Comparison of ENCODE assay signal across 29 mouse cellular contexts in the genomic region with DNA sequence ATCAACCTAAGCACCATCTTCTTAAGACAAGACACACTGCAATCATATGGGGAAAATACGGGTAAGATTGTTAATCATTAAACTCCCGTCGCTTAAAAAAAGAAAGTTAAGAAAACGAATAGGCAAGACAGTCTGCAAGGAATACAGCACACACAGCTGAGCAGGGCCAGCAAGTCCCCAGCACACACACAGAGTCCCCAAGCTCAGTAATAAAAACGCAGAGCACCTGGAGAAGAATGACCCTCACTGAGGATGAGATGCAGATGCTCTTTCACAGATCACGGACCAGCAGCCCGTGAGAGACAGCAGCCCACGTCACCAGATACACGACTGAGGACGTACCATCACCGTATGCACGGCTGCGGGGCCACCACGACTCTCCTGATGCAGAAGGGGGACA. TPM values are rescaled to one million over a fixed set of nuclear protein-coding genes. Genes with fewer than 3 reads are reported as not detected.
A peak's percentile ranks its signal among the peaks of the same experiment; 100 is the strongest.
DNase-seq lines count a peak whose midpoint lies in the region; ATAC-seq and TF ChIP-seq lines count a peak whose summit lies in the region.
"Had no signal": no experiment of that assay in that cellular context is flagged by ENCODE, and none has a peak within 500 bp of the region (broad histone marks: within the 10 kb centered on the region; RNA-seq: fewer than 3 reads in every experiment).

No protein-coding gene starts in this region.

- peak overlapping the region; percentile 56; the same call in 1 of the 2 replicates for H3K27ac ChIP-seq in kidney, postnatal 0 days
- H3K27ac ChIP-seq in kidney, embryonic 14.5 days (ENCODE audit: low read depth, low read length), result no peak overlapping the region
- peak overlapping the region; percentile 55 for H3K27ac ChIP-seq in lung, embryonic 15.5 days
- no peak overlapping the region for H3K27ac ChIP-seq in stomach, embryonic 16.5 days (ENCODE audit: low read length)
- H3K27ac ChIP-seq in stomach, postnatal 0 days (replicated peaks), result no peak overlapping the region
- H3K27ac ChIP-seq: embryonic facial prominence, embryonic 10.5 days; embryonic facial prominence, embryonic 13.5 days; forebrain, embryonic 12.5 days; forebrain, embryonic 15.5 days; heart, embryonic 15.5 days; hindbrain, embryonic 10.5 days; hindbrain, embryonic 13.5 days had no signal

- H3K4me3 ChIP-seq in kidney, postnatal 0 days (replicated peaks; ENCODE audit: low read depth, low read length), result no peak overlapping the region
- H3K4me3 ChIP-seq in kidney, embryonic 14.5 days (ENCODE audit: low read length), result no peak overlapping the region
- H3K4me3 ChIP-seq in lung, embryonic 15.5 days, result no peak overlapping the region
- H3K4me3 ChIP-seq in stomach, embryonic 16.5 days (replicated peaks; ENCODE audit: low read length), result no peak overlapping the region
- no peak overlapping the region for H3K4me3 ChIP-seq in stomach, postnatal 0 days (ENCODE audit: low read depth, low read length)
- H3K4me3 ChIP-seq: embryonic facial prominence, embryonic 10.5 days; embryonic facial prominence, embryonic 13.5 days; erythroblast, embryonic 14.5 days; forebrain, embryonic 12.5 days; forebrain, embryonic 15.5 days; heart, embryonic 12.5 days; heart, embryonic 15.5 days; hindbrain, embryonic 10.5 days; hindbrain, embryonic 13.5 days had no signal

- TF ChIP-seq CTCF in kidney, postnatal 0 days (IDR thresholded peaks at IDR 0.05; ENCODE audit: low read depth), result no peak
- TF ChIP-seq CTCF in stomach, postnatal 0 days (IDR thresholded peaks at IDR 0.05; ENCODE audit: low read depth), result no peak

- H3K9me3 ChIP-seq in kidney, postnatal 0 days (replicated peaks; ENCODE audit: low read length), result no peaks in the 10 kb centered on the region
- H3K9me3 ChIP-seq in kidney, embryonic 14.5 days (ENCODE audit: control insufficient read depth, low read length), result no peaks in the 10 kb centered on the region
- no peaks in the 10 kb centered on the region for H3K9me3 ChIP-seq in lung, embryonic 15.5 days
- H3K9me3 ChIP-seq in stomach, embryonic 16.5 days (replicated peaks; ENCODE audit: control insufficient read depth, low read length), result no peaks in the 10 kb centered on the region
- no peaks in the 10 kb centered on the region for H3K9me3 ChIP-seq in stomach, postnatal 0 days (ENCODE audit: control insufficient read depth, low read length)
- H3K9me3 ChIP-seq: embryonic facial prominence, embryonic 10.5 days; embryonic facial prominence, embryonic 13.5 days; forebrain, embryonic 12.5 days; forebrain, embryonic 15.5 days; heart, embryonic 12.5 days; heart, embryonic 15.5 days; hindbrain, embryonic 10.5 days; hindbrain, embryonic 13.5 days had no signal

- H3K36me3 ChIP-seq in kidney, postnatal 0 days (ENCODE audit: insufficient read depth, low read length), result peaks cover 8% of the 10 kb centered on the region
- H3K36me3 ChIP-seq in kidney, embryonic 14.5 days (ENCODE audit: control insufficient read depth, insufficient read depth, low read length), result peaks cover 37% of the 10 kb centered on the region
- H3K36me3 ChIP-seq in lung, embryonic 15.5 days, result peaks cover 29% of the 10 kb centered on the region; the same call in 1 of the 2 replicates
- no peaks in the 10 kb centered on the region for H3K36me3 ChIP-seq in stomach, embryonic 16.5 days (ENCODE audit: control insufficient read depth, insufficient read depth, low read length)
- H3K36me3 ChIP-seq in stomach, postnatal 0 days (ENCODE audit: control insufficient read depth, insufficient read depth, low read length), result peaks cover 6% of the 10 kb centered on the region; the same call in 1 of the 2 replicates

- TF ChIP-seq EP300 in stomach, postnatal 0 days (optimal IDR thresholded peaks at IDR 0.05), result no peak

- DNase-seq in kidney, postnatal 0 days (ENCODE audit: low spot score), result no peak
- no peak for DNase-seq in lung, postnatal 10 days
- no peak for DNase-seq in stomach, postnatal 0 days (ENCODE audit: low spot score)
- DNase-seq in yolk sac, embryonic 10.5 days (ENCODE audit: low spot score), result peak; percentile 64
- DNase-seq in heart, adult 11 months, result no peak
- DNase-seq: adrenal gland, adult 8-10 months; adrenal gland, postnatal 25 days; cerebellum, adult 11-12 months; cerebellum, adult 8-10 months; cerebellum, postnatal 10 days; cerebellum, postnatal 36 days; embryo, embryonic 11 days; gastrocnemius, postnatal 10 days; gastrocnemius, postnatal 36 days; heart, postnatal 10 days; heart, postnatal 36 days had no signal

- no peak for ATAC-seq in kidney, postnatal 0 days (replicated peaks; ENCODE audit: low FRiP score, low read depth)
- ATAC-seq in kidney, embryonic 14.5 days (ENCODE audit: low FRiP score, low TSS enrichment), result no peak
- no peak for ATAC-seq in lung, embryonic 15.5 days (ENCODE audit: borderline replicate concordance, extremely low read depth, low FRiP score, low TSS enrichment)
- ATAC-seq in stomach, embryonic 16.5 days (ENCODE audit: insufficient read depth, low FRiP score), result no peak; the same call in 1 of the 2 replicates
- no peak for ATAC-seq in stomach, postnatal 0 days (ENCODE audit: low FRiP score, low TSS enrichment)
- ATAC-seq: activated CD4-positive, CD25-positive, alpha-beta regulatory T cell, adult 4 months; forebrain, embryonic 15.5 days had no signal

- no peaks in the 10 kb centered on the region for H3K27me3 ChIP-seq in kidney, postnatal 0 days (ENCODE audit: insufficient read depth, low read length)
- no peaks in the 10 kb centered on the region for H3K27me3 ChIP-seq in kidney, embryonic 14.5 days (ENCODE audit: control insufficient read depth, insufficient read depth, low read length)
- H3K27me3 ChIP-seq in lung, embryonic 15.5 days, result no peaks in the 10 kb centered on the region
- no peaks in the 10 kb centered on the region for H3K27me3 ChIP-seq in stomach, embryonic 16.5 days (ENCODE audit: control insufficient read depth, insufficient read depth, low read length)
- no peaks in the 10 kb centered on the region for H3K27me3 ChIP-seq in stomach, postnatal 0 days (ENCODE audit: control insufficient read depth, insufficient read depth, low read length)
- H3K27me3 ChIP-seq: embryonic facial prominence, embryonic 13.5 days; forebrain, embryonic 12.5 days; forebrain, embryonic 15.5 days; heart, embryonic 12.5 days; heart, embryonic 15.5 days; hindbrain, embryonic 13.5 days had no signal

- H3K4me2 ChIP-seq in kidney, postnatal 0 days (ENCODE audit: low read length), result no peak overlapping the region
- H3K4me2 ChIP-seq in kidney, embryonic 14.5 days (replicated peaks; ENCODE audit: low read depth, low read length), result no peak overlapping the region
- no peak overlapping the region for H3K4me2 ChIP-seq in lung, embryonic 15.5 days
- no peak overlapping the region for H3K4me2 ChIP-seq in stomach, embryonic 16.5 days (ENCODE audit: low read depth, low read length)
- no peak overlapping the region for H3K4me2 ChIP-seq in stomach, postnatal 0 days (replicated peaks; ENCODE audit: low read depth)
- H3K4me2 ChIP-seq: embryonic facial prominence, embryonic 13.5 days; forebrain, embryonic 12.5 days; forebrain, embryonic 15.5 days; heart, embryonic 12.5 days; heart, embryonic 15.5 days; hindbrain, embryonic 13.5 days had no signal

- H3K9ac ChIP-seq in kidney, postnatal 0 days (ENCODE audit: low read depth, low read length), result no peak overlapping the region
- H3K9ac ChIP-seq in kidney, embryonic 14.5 days (ENCODE audit: low read depth, low read length), result no peak overlapping the region
- H3K9ac ChIP-seq in lung, embryonic 15.5 days, result no peak overlapping the region
- H3K9ac ChIP-seq in stomach, embryonic 16.5 days (ENCODE audit: low read length), result peak overlapping the region; percentile 16; the same call in 1 of the 2 replicates
- no peak overlapping the region for H3K9ac ChIP-seq in stomach, postnatal 0 days (ENCODE audit: low read length)
- H3K9ac ChIP-seq: embryonic facial prominence, embryonic 13.5 days; forebrain, embryonic 12.5 days; forebrain, embryonic 15.5 days; heart, embryonic 12.5 days; heart, embryonic 15.5 days; hindbrain, embryonic 13.5 days had no signal

- 45% methylated on average over 14 of the region's 14 CpGs for WGBS in kidney, postnatal 0 days
- WGBS in kidney, embryonic 14.5 days, result 49% methylated on average over 14 of the region's 14 CpGs
- WGBS in lung, embryonic 15.5 days, result 27% methylated on average over 14 of the region's 14 CpGs
- 42% methylated on average over 14 of the region's 14 CpGs for WGBS in stomach, embryonic 16.5 days
- 35% methylated on average over 14 of the region's 14 CpGs for WGBS in stomach, postnatal 0 days

- H3K4me1 ChIP-seq in kidney, postnatal 0 days (replicated peaks; ENCODE audit: insufficient read depth, low read length), result peaks cover 3% of the 10 kb centered on the region; the same call in 1 of the 2 replicates
- H3K4me1 ChIP-seq in kidney, embryonic 14.5 days (ENCODE audit: control insufficient read depth, insufficient read depth, low read length), result peaks cover 12% of the 10 kb centered on the region; the same call in 1 of the 2 replicates
- H3K4me1 ChIP-seq in lung, embryonic 15.5 days, result peaks cover 69% of the 10 kb centered on the region
- peaks cover 5% of the 10 kb centered on the region for H3K4me1 ChIP-seq in stomach, embryonic 16.5 days (ENCODE audit: control insufficient read depth, insufficient read depth, low read length)
- H3K4me1 ChIP-seq in stomach, postnatal 0 days (replicated peaks; ENCODE audit: control insufficient read depth, insufficient read depth), result no peaks in the 10 kb centered on the region
- H3K4me1 ChIP-seq: forebrain, embryonic 12.5 days; forebrain, embryonic 15.5 days; hindbrain, embryonic 10.5 days; hindbrain, embryonic 13.5 days had no signal

RNA-seq across cellular contexts. Expression of gene Fam207a, which starts 14.9 kb away (rescaled TPM):
- polyA plus RNA-seq in kidney, postnatal 0 days (2015; fragmentation: Nextera tagmentation; extraction: Ambion mirVana), result 32.7 and 34.1 TPM in 2 replicates
- polyA plus RNA-seq in kidney, embryonic 14.5 days (2014; fragmentation: Nextera tagmentation; extraction: Ambion mirVana), result 28.8 and 36.5 TPM in 2 replicates
- polyA plus RNA-seq in lung, embryonic 15.5 days (2015; fragmentation: Nextera tagmentation; extraction: Ambion mirVana), result 35.1 and 38.0 TPM in 2 replicates
- 29.7 and 31.0 TPM in 2 replicates for polyA plus RNA-seq in stomach, embryonic 16.5 days (2015; fragmentation: Nextera tagmentation; extraction: Ambion mirVana)
- polyA plus RNA-seq in stomach, postnatal 0 days (2015; fragmentation: Nextera tagmentation; extraction: Ambion mirVana), result 25.2 and 28.8 TPM in 2 replicates

RNA-seq across cellular contexts. Expression of gene Itgb2, which starts 29.4 kb away (rescaled TPM):
- 1.4 and 1.6 TPM in 2 replicates for polyA plus RNA-seq in kidney, postnatal 0 days (2015; fragmentation: Nextera tagmentation; extraction: Ambion mirVana)
- 1.1 and 1.3 TPM in 2 replicates for polyA plus RNA-seq in kidney, embryonic 14.5 days (2014; fragmentation: Nextera tagmentation; extraction: Ambion mirVana)
- polyA plus RNA-seq in lung, embryonic 15.5 days (2015; fragmentation: Nextera tagmentation; extraction: Ambion mirVana), result 3.7 and 5.3 TPM in 2 replicates
- 6.7 and 8.3 TPM in 2 replicates for polyA plus RNA-seq in stomach, embryonic 16.5 days (2015; fragmentation: Nextera tagmentation; extraction: Ambion mirVana)
- polyA plus RNA-seq in stomach, postnatal 0 days (2015; fragmentation: Nextera tagmentation; extraction: Ambion mirVana), result 1.3 TPM in 2 replicates

Comparison
In these comparisons a context has a peak if more than half of its experiments do, and no peak if none do; other contexts are left out.
1. H3K27ac ChIP-seq: peak in kidney, postnatal 0 days (single experiment) and lung, embryonic 15.5 days (single experiment); none in kidney, embryonic 14.5 days (single experiment), stomach, embryonic 16.5 days (single experiment) and stomach, postnatal 0 days (single experiment).